Mouse (Mus musculus): ENCODE results near the gene Prkg1.

GRCm38 (mm10) chr19:31655826-31656225, 109.0 kb downstream of the Prkg1 start:
- TF ChIP-seq CTCF (IDR thresholded peaks at IDR 0.05; ENCODE audit: low read depth, low read length) (no peak), POLR2A (IDR thresholded peaks at IDR 0.05; ENCODE audit: extremely low read depth, insufficient read depth, low read length) (no peak)
